Mouse (Mus musculus): ENCODE measurements around the gene Gm10770. TPM values are rescaled to one million over a fixed set of nuclear protein-coding genes. Genes with fewer than 3 reads are reported as not detected.
"Not testable (repeated sequence)": the region's sequence is repeated elsewhere in the genome, so short reads cannot be mapped to it uniquely, and the experiment has no call there.

Gm10770 gene
- polyA plus RNA-seq (2012; rRNA removed): not detected in 2 replicates
- not detected in 2 replicates for polyA plus RNA-seq (2014; fragmentation: Nextera tagmentation; extraction: Ambion mirVana)

GRCm38 (mm10) chr2:150179579-150179978, at the start of gene Gm10770:
TSS of gene Gm10770 (minus strand) at chr2:150179679.
- not testable (repeated sequence) for H3K27ac ChIP-seq (replicated peaks; ENCODE audit: low read depth, low read length); H3K4me1 ChIP-seq (ENCODE audit: control insufficient read depth, insufficient read depth, low read length); H3K9me3 ChIP-seq (ENCODE audit: control insufficient read depth, low read length); DNase-seq (ENCODE audit: low spot score); H3K4me3 ChIP-seq (replicated peaks; ENCODE audit: low read length); H3K27me3 ChIP-seq (ENCODE audit: control insufficient read depth, insufficient read depth, low read length); ATAC-seq (ENCODE audit: low FRiP score, low read depth); H3K9ac ChIP-seq (ENCODE audit: low read depth, low read length, severe bottlenecking); H3K36me3 ChIP-seq (ENCODE audit: control insufficient read depth, insufficient read depth, low read length); H3K4me2 ChIP-seq (replicated peaks; ENCODE audit: low read depth, low read length, severe bottlenecking)
- 70% methylated on average over 4 of the region's 4 CpGs for WGBS

GRCm38 (mm10) chr2:150223263-150223662, 43.8 kb upstream of the Gm10770 start:
- H3K9ac ChIP-seq (ENCODE audit: low read depth, low read length, severe bottlenecking); ATAC-seq (ENCODE audit: low FRiP score, low read depth); H3K27ac ChIP-seq (replicated peaks; ENCODE audit: low read depth, low read length); H3K36me3 ChIP-seq (ENCODE audit: control insufficient read depth, insufficient read depth, low read length); H3K4me1 ChIP-seq (ENCODE audit: control insufficient read depth, insufficient read depth, low read length); H3K27me3 ChIP-seq (ENCODE audit: control insufficient read depth, insufficient read depth, low read length); H3K4me3 ChIP-seq (replicated peaks; ENCODE audit: low read length); H3K4me2 ChIP-seq (replicated peaks; ENCODE audit: low read depth, low read length, severe bottlenecking); DNase-seq (ENCODE audit: low spot score); H3K9me3 ChIP-seq (ENCODE audit: control insufficient read depth, low read length): not testable (repeated sequence)

- not testable (repeated sequence) for H3K9me3 ChIP-seq (ENCODE audit: control insufficient read depth, low read length); H3K36me3 ChIP-seq (ENCODE audit: control insufficient read depth, insufficient read depth, low read length); H3K27ac ChIP-seq (replicated peaks; ENCODE audit: low read depth, low read length); H3K4me1 ChIP-seq (ENCODE audit: control insufficient read depth, insufficient read depth, low read length); H3K27me3 ChIP-seq (ENCODE audit: control insufficient read depth, insufficient read depth, low read length); DNase-seq (ENCODE audit: low spot score)
- Histone ChIP-seq H3K4me3 (replicated peaks; ENCODE audit: low read length) (peak overlapping the region; percentile 39), H3K9ac (ENCODE audit: low read depth, low read length, severe bottlenecking) (peak overlapping the region; percentile 46), H3K4me2 (replicated peaks; ENCODE audit: low read depth, low read length, severe bottlenecking) (peak overlapping the region; percentile 36)
- ATAC-seq (ENCODE audit: low FRiP score, low read depth): peak; percentile 16; the same call in 1 of the 2 replicates
- WGBS: 0% methylated on average over 2 of the region's 4 CpGs
These were observed 38.9 kb upstream of the Gm10770 start for GRCm38 (mm10) chr2:150218363-150218725.

- not testable (repeated sequence) for H3K27me3 ChIP-seq (ENCODE audit: control insufficient read depth, insufficient read depth, low read length); H3K9me3 ChIP-seq (ENCODE audit: control insufficient read depth, low read length); H3K4me1 ChIP-seq (ENCODE audit: control insufficient read depth, insufficient read depth, low read length); H3K27ac ChIP-seq (replicated peaks; ENCODE audit: low read depth, low read length); H3K36me3 ChIP-seq (ENCODE audit: control insufficient read depth, insufficient read depth, low read length)
- ATAC-seq (ENCODE audit: low FRiP score, low read depth) (peak; percentile 99), DNase-seq (ENCODE audit: low spot score) (peak; percentile 55)
- Histone ChIP-seq H3K4me3 (replicated peaks; ENCODE audit: low read length) (peak within 1 kb of the TSS; percentile 39), H3K4me2 (replicated peaks; ENCODE audit: low read depth, low read length, severe bottlenecking) (peak within 1 kb of the TSS; percentile 36), H3K9ac (ENCODE audit: low read depth, low read length, severe bottlenecking) (peak within 1 kb of the TSS; percentile 46)
- WGBS: 3% methylated on average over 15 of the region's 15 CpGs
These were observed 38.3 kb upstream of the Gm10770 start, which contains the start of gene Zfp937 for GRCm38 (mm10) chr2:150217600-150218362. TSS of gene Zfp937 (plus strand) at chr2:150218073.

GRCm38 (mm10) chr2:150181570-150181999, 2.1 kb upstream of the Gm10770 start, which contains the start of gene Gm14139:
TSS of gene Gm14139 (plus strand) at chr2:150181755.
- not testable (repeated sequence) for H3K27me3 ChIP-seq (ENCODE audit: control insufficient read depth, insufficient read depth, low read length); DNase-seq (ENCODE audit: low spot score); H3K27ac ChIP-seq (replicated peaks; ENCODE audit: low read depth, low read length); H3K9ac ChIP-seq (ENCODE audit: low read depth, low read length, severe bottlenecking); H3K4me1 ChIP-seq (ENCODE audit: control insufficient read depth, insufficient read depth, low read length); H3K9me3 ChIP-seq (ENCODE audit: control insufficient read depth, low read length); H3K4me2 ChIP-seq (replicated peaks; ENCODE audit: low read depth, low read length, severe bottlenecking); H3K36me3 ChIP-seq (ENCODE audit: control insufficient read depth, insufficient read depth, low read length); ATAC-seq (ENCODE audit: low FRiP score, low read depth); H3K4me3 ChIP-seq (replicated peaks; ENCODE audit: low read length)
- 79% methylated on average over 7 of the region's 7 CpGs for WGBS

- not testable (repeated sequence) for ATAC-seq (ENCODE audit: low FRiP score, low read depth)
These were observed 1.6 kb upstream of the Gm10770 start for GRCm38 (mm10) chr2:150181046-150181445.

More at GRCm38 (mm10) chr2:150181046-150181445, 1.6 kb upstream of the Gm10770 start:
- not testable (repeated sequence) for H3K4me1 ChIP-seq (ENCODE audit: control insufficient read depth, insufficient read depth, low read length); H3K4me2 ChIP-seq (replicated peaks; ENCODE audit: low read depth, low read length, severe bottlenecking); H3K9me3 ChIP-seq (ENCODE audit: control insufficient read depth, low read length); DNase-seq (ENCODE audit: low spot score); H3K9ac ChIP-seq (ENCODE audit: low read depth, low read length, severe bottlenecking); H3K4me3 ChIP-seq (replicated peaks; ENCODE audit: low read length); H3K36me3 ChIP-seq (ENCODE audit: control insufficient read depth, insufficient read depth, low read length); H3K27ac ChIP-seq (replicated peaks; ENCODE audit: low read depth, low read length); H3K27me3 ChIP-seq (ENCODE audit: control insufficient read depth, insufficient read depth, low read length)
